Mouse (Mus musculus) kidney, embryonic 15.5 days (tissue): ENCODE data around the gene Ctnnbl1. TPM values are rescaled to one million over a fixed set of nuclear protein-coding genes. Genes with fewer than 3 reads are reported as not detected.

Experiments
- ATAC-seq: fragments of 200-750 bp; cut with Nextera tagmentation; replicated peaks from 2 replicates; pipeline ENCODE4 v1.8.0; 2017; ENCODE audit warnings: moderate TSS enrichment; ENCODE audit not compliant: low FRiP score
- H3K27ac ChIP-seq: fragments of 300-500 bp; sonication (generic); 2 replicates; pipeline ENCODE4 v1.5.1; 2015; ENCODE audit warnings: mild to moderate bottlenecking, inconsistent platforms
- H3K27me3 ChIP-seq: fragments of 300-500 bp; sonication (generic); 2 replicates; pipeline ENCODE4 v1.6.1; 2015; ENCODE audit warnings: inconsistent platforms
- H3K36me3 ChIP-seq: fragments of 300-500 bp; sonication (generic); 2 replicates; pipeline ENCODE4 v1.6.1; 2015; ENCODE audit warnings: inconsistent platforms
- H3K4me1 ChIP-seq: fragments of 300-500 bp; sonication (generic); 2 replicates; pipeline ENCODE4 v1.6.1; 2015; ENCODE audit warnings: inconsistent platforms
- H3K4me2 ChIP-seq: fragments of 300-500 bp; sonication (generic); 2 replicates; pipeline ENCODE4 v1.6.1; 2015; ENCODE audit warnings: moderate library complexity, mild to moderate bottlenecking, inconsistent platforms
- H3K4me3 ChIP-seq: fragments of 300-500 bp; sonication (generic); replicated peaks from 2 replicates; pipeline ENCODE4 v1.5.1; 2015; ENCODE audit warnings: mild to moderate bottlenecking, inconsistent platforms
- H3K9ac ChIP-seq: fragments of 300-500 bp; sonication (generic); 2 replicates; pipeline ENCODE4 v1.6.1; 2015; ENCODE audit warnings: mild to moderate bottlenecking, inconsistent platforms
- H3K9me3 ChIP-seq: fragments of 300-500 bp; sonication (generic); replicated peaks from 2 replicates; pipeline ENCODE4 v1.6.1; 2016; ENCODE audit warnings: inconsistent platforms
- WGBS: fragments of 180-500 bp; shearing (Covaris S2); methylation state at CpG from one replicate; pipeline ENCODE4 v1.1.7; 2015; ENCODE audit warnings: mixed read lengths; 5-methylcytosine and 5-hydroxymethylcytosine counted together
- polyA plus RNA-seq: library from polyadenylated mRNA; unstranded; fragments of >200 nt; fragmentation: Nextera tagmentation; extraction: Ambion mirVana; gene quantifications from 2 replicates; pipeline ENCODE4 v1.2.1, GENCODE M21; 2015

Gene Ctnnbl1
- polyA plus RNA-seq, 1 experiment from 2014 or later = 75.3 TPM

DNA sequence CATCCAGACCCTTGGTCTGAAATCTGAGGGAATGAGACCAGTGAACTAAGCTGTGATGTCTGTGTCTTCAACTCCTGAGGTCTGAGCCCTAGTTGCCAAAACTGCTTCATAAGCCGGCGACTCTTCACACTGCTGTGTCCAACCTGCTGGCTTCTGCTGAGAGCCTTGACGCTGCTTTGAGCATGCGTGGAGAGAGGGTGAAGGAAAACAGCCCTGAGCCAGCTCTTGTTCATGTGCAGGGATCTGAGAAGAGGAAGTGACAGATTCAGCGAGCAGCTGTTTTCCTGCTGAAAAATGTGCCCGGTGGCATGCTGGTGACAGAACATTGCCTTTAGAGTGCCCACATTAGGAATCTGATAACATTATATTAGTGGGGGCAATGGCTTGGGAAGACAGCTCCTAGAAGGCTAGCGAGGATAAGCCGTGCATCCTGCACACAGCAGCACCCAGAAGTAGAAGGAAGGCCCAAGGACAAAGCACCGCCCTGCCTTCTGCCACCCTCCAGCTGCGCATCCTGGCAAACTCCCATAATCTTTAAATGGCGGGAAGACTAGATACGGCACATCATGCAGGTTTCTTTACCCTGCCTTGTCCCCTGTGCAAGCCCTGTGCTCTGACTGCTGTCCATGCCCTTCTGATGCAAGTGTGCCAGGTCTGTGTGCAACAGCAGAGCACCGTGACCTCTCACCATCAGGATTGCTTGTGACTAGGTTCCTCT, 101.2 kb downstream of the Ctnnbl1 start:
- Histone ChIP-seq H3K27me3 (no peaks in the 10 kb centered on the region), H3K4me2 (no peak overlapping the region), H3K4me1 (peaks cover 33% of the 10 kb centered on the region), H3K4me3 (no peak overlapping the region), H3K9ac (no peak overlapping the region), H3K9me3 (no peaks in the 10 kb centered on the region), H3K36me3 (peaks cover 6% of the 10 kb centered on the region; the same call in 1 of the 2 replicates), H3K27ac (no peak overlapping the region)
- 89% methylated on average over 13 of the region's 13 CpGs for WGBS
- ATAC-seq = no peak

DNA sequence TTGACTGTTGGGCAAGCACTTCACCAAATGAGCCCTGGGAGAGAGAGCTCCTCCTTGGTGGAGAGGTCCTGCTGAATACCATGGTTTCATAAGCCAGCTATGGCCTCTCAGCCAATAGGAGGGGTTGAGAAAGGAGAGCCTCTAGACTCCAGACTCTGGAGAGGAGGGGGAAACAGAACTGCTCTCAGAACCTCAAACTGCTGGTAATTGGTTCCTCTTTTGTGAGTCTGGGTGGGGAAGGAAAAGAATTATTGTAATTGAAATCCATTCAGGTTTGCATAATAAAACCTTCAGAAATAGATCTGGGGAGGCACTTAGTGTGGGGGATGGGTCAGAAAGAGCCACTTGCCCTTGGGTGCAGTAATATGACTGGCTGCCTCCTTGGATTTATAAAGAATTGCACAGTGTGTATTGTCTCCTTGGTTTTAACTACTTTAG, 103.5 kb downstream of the Ctnnbl1 start:
- Histone ChIP-seq H3K4me1 (peaks cover 33% of the 10 kb centered on the region), H3K9me3 (no peaks in the 10 kb centered on the region), H3K4me2 (no peak overlapping the region), H3K4me3 (no peak overlapping the region), H3K27ac (no peak overlapping the region), H3K36me3 (peaks cover 6% of the 10 kb centered on the region; the same call in 1 of the 2 replicates), H3K27me3 (no peaks in the 10 kb centered on the region), H3K9ac (no peak overlapping the region)
- ATAC-seq = no peak

GRCm38 (mm10) chr2:157841121-157841520, 103.9 kb downstream of the Ctnnbl1 start:
- Histone ChIP-seq H3K27me3 (no peaks in the 10 kb centered on the region), H3K4me3 (no peak overlapping the region), H3K4me1 (peaks cover 33% of the 10 kb centered on the region), H3K9ac (no peak overlapping the region), H3K9me3 (no peaks in the 10 kb centered on the region), H3K36me3 (peaks cover 6% of the 10 kb centered on the region; the same call in 1 of the 2 replicates), H3K4me2 (no peak overlapping the region), H3K27ac (peak overlapping the region; percentile 56; the same call in 1 of the 2 replicates)
- WGBS = 41% methylated on average over 6 of the region's 6 CpGs
- no peak for ATAC-seq

- no peak overlapping the region for H3K4me2 ChIP-seq
- WGBS = 54% methylated on average over 2 of the region's 2 CpGs
Observed at GRCm38 (mm10) chr2:157844746-157845145, 107.5 kb downstream of the Ctnnbl1 start.

GRCm38 (mm10) chr2:157845831-157846230, 108.6 kb downstream of the Ctnnbl1 start:
- no peak overlapping the region for H3K9ac ChIP-seq
- WGBS = 91% methylated on average over 5 of the region's 5 CpGs
- ATAC-seq = no peak
- no peak overlapping the region for H3K4me2 ChIP-seq
- H3K27me3 ChIP-seq = no peaks in the 10 kb centered on the region
- no peak overlapping the region for H3K4me3 ChIP-seq
- H3K27ac ChIP-seq = no peak overlapping the region
- peaks cover 5% of the 10 kb centered on the region; the same call in 1 of the 2 replicates for H3K36me3 ChIP-seq
- H3K9me3 ChIP-seq = no peaks in the 10 kb centered on the region
- peaks cover 15% of the 10 kb centered on the region for H3K4me1 ChIP-seq

More at GRCm38 (mm10) chr2:157844746-157845145, 107.5 kb downstream of the Ctnnbl1 start:
- Histone ChIP-seq H3K27ac (no peak overlapping the region), H3K9ac (no peak overlapping the region), H3K4me3 (no peak overlapping the region), H3K9me3 (no peaks in the 10 kb centered on the region), H3K36me3 (peaks cover 5% of the 10 kb centered on the region; the same call in 1 of the 2 replicates), H3K4me1 (peaks cover 20% of the 10 kb centered on the region), H3K27me3 (no peaks in the 10 kb centered on the region)
- ATAC-seq = 0 out of 2 replicates have a peak, but pooled peaks have one; percentile 6

GRCm38 (mm10) chr2:157853135-157853534, 115.9 kb downstream of the Ctnnbl1 start:
- Histone ChIP-seq H3K4me3 (no peak overlapping the region), H3K4me1 (peaks cover 12% of the 10 kb centered on the region; the same call in 1 of the 2 replicates), H3K27me3 (no peaks in the 10 kb centered on the region), H3K9me3 (no peaks in the 10 kb centered on the region), H3K36me3 (peaks cover under 1% of the 10 kb centered on the region; the same call in 1 of the 2 replicates), H3K4me2 (no peak overlapping the region), H3K27ac (no peak overlapping the region), H3K9ac (no peak overlapping the region)
- ATAC-seq = no peak
- WGBS = 82% methylated on average over 3 of the region's 3 CpGs

- H3K4me1 ChIP-seq = peaks cover 10% of the 10 kb centered on the region; the same call in 1 of the 2 replicates
- no peak overlapping the region for H3K4me3 ChIP-seq
- no peak for ATAC-seq
- no peaks in the 10 kb centered on the region for H3K9me3 ChIP-seq
- 56% methylated on average over 6 of the region's 6 CpGs for WGBS
- no peaks in the 10 kb centered on the region for H3K27me3 ChIP-seq
- H3K36me3 ChIP-seq = no peaks in the 10 kb centered on the region
- no peak overlapping the region for H3K27ac ChIP-seq
- H3K4me2 ChIP-seq = no peak overlapping the region
- H3K9ac ChIP-seq = no peak overlapping the region
Observed at GRCm38 (mm10) chr2:157855814-157856213, 118.6 kb downstream of the Ctnnbl1 start.

GRCm38 (mm10) chr2:157857496-157857895, 120.3 kb downstream of the Ctnnbl1 start:
- no peak overlapping the region for H3K4me2 ChIP-seq
- H3K27me3 ChIP-seq = no peaks in the 10 kb centered on the region
- no peak overlapping the region for H3K9ac ChIP-seq
- no peaks in the 10 kb centered on the region for H3K36me3 ChIP-seq
- H3K4me1 ChIP-seq = peaks cover 10% of the 10 kb centered on the region; the same call in 1 of the 2 replicates
- no peak overlapping the region for H3K27ac ChIP-seq
- WGBS = 71% methylated on average over 3 of the region's 3 CpGs
- H3K9me3 ChIP-seq = no peaks in the 10 kb centered on the region
- no peak overlapping the region for H3K4me3 ChIP-seq
- no peak for ATAC-seq

GRCm38 (mm10) chr2:157858317-157858716, 121.1 kb downstream of the Ctnnbl1 start:
- Histone ChIP-seq H3K27ac (no peak overlapping the region), H3K4me2 (no peak overlapping the region), H3K4me1 (peaks cover 10% of the 10 kb centered on the region; the same call in 1 of the 2 replicates), H3K9ac (no peak overlapping the region), H3K27me3 (no peaks in the 10 kb centered on the region), H3K36me3 (no peaks in the 10 kb centered on the region), H3K9me3 (no peaks in the 10 kb centered on the region), H3K4me3 (no peak overlapping the region)
- 60% methylated on average over 7 of the region's 7 CpGs for whole genome bisulfite sequencing
- ATAC-seq = 0 out of 2 replicates have a peak, but pooled peaks have one; percentile 29

- Histone ChIP-seq H3K4me3 (no peak overlapping the region), H3K9ac (no peak overlapping the region), H3K4me2 (no peak overlapping the region), H3K9me3 (no peaks in the 10 kb centered on the region), H3K36me3 (no peaks in the 10 kb centered on the region), H3K4me1 (peaks cover 10% of the 10 kb centered on the region; the same call in 1 of the 2 replicates), H3K27ac (no peak overlapping the region), H3K27me3 (no peaks in the 10 kb centered on the region)
- ATAC-seq = no peak
- 67% methylated on average over 8 of the region's 8 CpGs for WGBS
Observed at GRCm38 (mm10) chr2:157859046-157859701, 122.0 kb downstream of the Ctnnbl1 start.

DNA sequence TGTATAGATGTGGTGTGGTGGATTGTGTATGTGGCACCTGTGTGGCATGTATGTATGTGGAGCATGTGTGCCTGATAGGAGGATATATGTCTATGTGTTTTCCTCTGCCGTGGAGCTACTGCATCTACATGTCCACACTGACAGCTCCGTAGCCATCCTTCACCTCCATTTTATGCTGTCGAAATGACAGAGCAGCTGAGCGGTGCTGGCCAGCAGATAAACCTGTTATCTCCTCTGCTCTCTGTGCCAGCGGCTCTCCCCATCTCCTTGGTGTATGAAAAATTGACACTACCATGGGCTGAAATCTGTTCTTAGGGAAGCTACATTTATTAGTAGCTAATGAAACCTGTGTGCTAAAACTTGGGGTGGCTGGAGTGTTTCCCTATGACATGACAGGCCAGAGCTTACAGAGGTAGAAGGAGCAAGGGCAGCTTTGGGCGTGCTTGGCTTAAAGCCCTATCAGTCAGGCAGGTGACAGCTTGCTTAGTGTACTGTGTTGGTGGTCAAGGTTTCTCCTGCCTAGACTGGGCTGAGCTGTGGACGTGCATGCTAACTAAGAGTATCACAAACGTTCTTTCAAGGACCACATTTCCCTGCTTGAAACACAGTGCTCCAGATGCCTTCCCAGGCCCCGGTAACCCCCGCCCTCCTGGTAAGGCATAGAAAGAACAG, 124.2 kb downstream of the Ctnnbl1 start:
- no peak overlapping the region for H3K4me3 ChIP-seq
- H3K36me3 ChIP-seq = no peaks in the 10 kb centered on the region
- H3K9ac ChIP-seq = no peak overlapping the region
- no peaks in the 10 kb centered on the region for H3K27me3 ChIP-seq
- no peak overlapping the region for H3K27ac ChIP-seq
- H3K4me1 ChIP-seq = peaks cover 3% of the 10 kb centered on the region; the same call in 1 of the 2 replicates
- H3K9me3 ChIP-seq = no peaks in the 10 kb centered on the region
- no peak for ATAC-seq
- H3K4me2 ChIP-seq = no peak overlapping the region
- WGBS = 77% methylated on average over 10 of the region's 10 CpGs

DNA sequence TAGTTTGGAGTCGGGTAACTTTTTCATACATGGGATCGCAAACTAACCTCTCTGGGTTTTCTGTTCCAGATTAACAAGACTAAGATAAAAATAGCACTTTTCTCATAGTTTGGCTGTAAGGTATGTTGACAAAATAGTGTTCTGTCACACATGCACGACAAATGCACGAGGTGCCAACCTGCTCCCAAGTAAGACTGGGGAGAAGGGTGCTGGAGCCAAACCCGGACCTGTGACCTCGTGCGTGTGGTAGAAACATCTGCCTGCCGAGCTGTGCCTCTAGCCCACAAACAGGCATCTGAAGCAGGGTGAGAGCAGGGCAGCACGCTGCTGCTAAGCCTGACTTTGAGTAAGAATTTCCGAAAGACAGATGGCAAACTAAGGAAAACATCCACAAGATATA, 125.1 kb downstream of the Ctnnbl1 start:
- H3K4me3 ChIP-seq = no peak overlapping the region
- H3K9ac ChIP-seq = no peak overlapping the region
- H3K4me2 ChIP-seq = no peak overlapping the region
- no peak overlapping the region for H3K27ac ChIP-seq
- WGBS = 82% methylated on average over 10 of the region's 10 CpGs
- H3K36me3 ChIP-seq = no peaks in the 10 kb centered on the region
- no peaks in the 10 kb centered on the region for H3K27me3 ChIP-seq
- H3K4me1 ChIP-seq = 0 out of 2 replicates have a peak, but pooled peaks cover 1% of the 10 kb centered on the region
- no peak for ATAC-seq
- H3K9me3 ChIP-seq = no peaks in the 10 kb centered on the region
